Mouse (Mus musculus): ENCODE data around the gene Mgat4a. TPM values are rescaled to one million over a fixed set of nuclear protein-coding genes. Genes with fewer than 3 reads are reported as not detected.

The Mgat4a gene
- total RNA-seq, 2 experiments from 2014 or later, result 31.7 to 35.0 TPM

- no peak for DNase-seq (ENCODE audit: low spot score in 2 of 2)
Observed at GRCm38 (mm10) chr1:37496591-37497280, 44.1 kb downstream of the Mgat4a start.

- DNase-seq (ENCODE audit: low spot score in 2 of 2), result no peak
Observed at GRCm38 (mm10) chr1:37495698-37496321, 45.0 kb downstream of the Mgat4a start.

DNA sequence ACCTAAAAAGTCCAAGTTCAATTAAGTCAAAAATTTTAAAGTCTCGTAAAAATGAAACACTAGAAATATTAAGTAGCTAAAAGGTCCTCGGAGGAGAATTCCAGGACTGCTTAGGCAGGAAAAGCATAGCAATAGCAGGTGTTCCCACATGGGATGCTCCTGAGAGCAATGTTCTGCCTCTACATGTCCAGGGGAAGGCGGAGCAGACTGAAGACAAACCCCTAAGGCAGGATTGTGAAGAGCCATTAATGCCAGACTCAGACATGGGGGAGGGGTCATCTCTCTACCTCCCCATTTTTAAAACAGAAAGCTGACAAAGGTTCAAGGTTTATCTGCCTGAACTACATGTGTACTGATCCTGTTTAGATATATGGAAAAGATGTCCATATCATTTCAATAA lies 45.7 kb downstream of the Mgat4a start:
- no peak for DNase-seq (ENCODE audit: low spot score in 2 of 2)

GRCm38 (mm10) chr1:37491672-37492071 lies 49.1 kb downstream of the Mgat4a start:
- no peak for DNase-seq (ENCODE audit: low spot score in 2 of 2)

GRCm38 (mm10) chr1:37490691-37491212 lies 50.1 kb downstream of the Mgat4a start:
- DNase-seq (ENCODE audit: low spot score in 2 of 2), result no peak

- no peak for DNase-seq (ENCODE audit: low spot score in 2 of 2)
Observed at GRCm38 (mm10) chr1:37488531-37488930, 52.3 kb downstream of the Mgat4a start.

GRCm38 (mm10) chr1:37486994-37487393 lies 53.8 kb downstream of the Mgat4a start:
- DNase-seq (ENCODE audit: low spot score in 2 of 2), result no peak

- DNase-seq (ENCODE audit: low spot score in 2 of 2), result no peak
Observed at GRCm38 (mm10) chr1:37486439-37486838, 54.4 kb downstream of the Mgat4a start.

- no peak for DNase-seq (ENCODE audit: low spot score in 2 of 2)
Observed at GRCm38 (mm10) chr1:37484612-37485011, 56.2 kb downstream of the Mgat4a start.

DNA sequence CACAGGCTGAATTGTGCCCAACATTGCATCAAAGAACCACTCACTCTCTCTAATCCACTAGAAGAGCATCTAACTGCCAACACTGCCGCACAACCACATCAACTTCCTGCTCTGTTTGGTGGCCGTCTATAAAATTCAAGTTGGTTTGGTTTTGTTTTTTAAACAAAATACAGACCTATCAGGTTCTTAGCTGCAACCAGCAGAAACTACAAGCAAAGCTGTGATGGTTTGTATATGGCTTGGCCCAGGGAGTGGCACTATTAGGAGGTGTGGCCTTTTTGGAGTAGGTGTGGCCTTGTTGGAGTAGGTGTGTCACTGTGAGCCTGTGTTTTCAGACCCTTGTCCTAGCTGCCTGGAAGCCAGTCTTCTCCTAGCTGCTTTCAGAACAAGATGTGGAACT lies 59.5 kb downstream of the Mgat4a start:
- no peak for DNase-seq (ENCODE audit: low spot score in 2 of 2)

DNA sequence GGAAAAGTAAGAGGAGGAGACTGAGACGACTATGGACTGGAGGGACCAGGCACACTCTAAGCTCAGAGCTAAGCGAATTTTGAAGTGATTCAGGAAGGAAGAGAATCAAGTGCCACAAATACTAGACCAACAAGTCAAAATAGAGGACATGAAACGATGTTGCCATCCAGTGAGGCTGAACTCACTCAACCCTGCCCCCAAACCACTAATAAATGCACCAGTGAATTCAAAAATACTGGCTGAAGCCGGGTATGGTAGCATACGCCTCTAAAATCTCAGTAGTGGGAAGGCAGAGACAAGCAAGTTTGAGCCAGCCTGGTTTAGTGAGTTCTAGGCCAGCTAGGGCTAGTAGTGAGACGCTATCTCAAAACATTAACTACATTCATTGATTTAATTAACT lies 60.1 kb downstream of the Mgat4a start:
- no peak for DNase-seq (ENCODE audit: low spot score in 2 of 2)

DNA sequence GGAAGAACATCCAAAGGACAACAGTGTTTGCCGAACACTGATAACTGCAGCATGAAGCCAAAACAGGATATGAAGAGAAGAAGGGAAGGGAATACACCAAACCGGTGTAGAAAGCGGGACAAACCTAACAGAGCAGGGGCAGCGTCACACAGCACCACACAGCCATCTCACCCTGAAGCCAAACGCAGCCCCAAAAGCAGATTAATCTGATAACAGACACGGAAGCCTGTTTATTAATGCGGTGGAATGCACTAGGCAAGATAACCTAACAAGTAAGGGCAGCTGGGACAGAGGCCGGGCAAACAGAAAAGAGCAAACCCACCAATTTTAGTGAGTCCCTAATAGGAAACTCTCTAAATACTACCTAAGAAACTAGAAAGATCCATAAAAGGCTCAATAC lies 61.1 kb downstream of the Mgat4a start:
- DNase-seq (ENCODE audit: low spot score in 2 of 2), result no peak

DNA sequence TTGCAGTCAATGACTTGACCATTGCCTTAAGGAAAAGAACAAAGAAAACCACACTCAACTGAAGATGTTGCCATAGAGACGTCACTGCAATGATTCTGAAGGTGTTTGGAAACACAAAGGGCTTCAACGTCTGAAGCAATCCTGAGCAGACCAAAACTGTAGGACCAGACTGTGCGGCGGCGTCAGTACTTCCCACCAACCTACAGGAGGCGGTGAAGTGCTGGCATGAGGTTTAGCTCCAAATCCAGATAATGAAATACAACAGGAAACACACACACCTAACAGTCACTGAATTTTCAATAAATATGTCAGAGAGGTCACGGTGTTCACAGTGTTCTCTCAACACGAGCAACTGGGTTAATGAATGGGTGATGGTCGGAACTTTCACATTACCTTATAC lies 61.7 kb downstream of the Mgat4a start:
- DNase-seq (ENCODE audit: low spot score in 2 of 2), result peak; percentile 24 to 25

GRCm38 (mm10) chr1:37478416-37478815 lies 62.4 kb downstream of the Mgat4a start:
- DNase-seq (ENCODE audit: low spot score in 2 of 2), result no peak

- DNase-seq (ENCODE audit: low spot score in 2 of 2), result no peak
Observed at GRCm38 (mm10) chr1:37477928-37478327, 62.9 kb downstream of the Mgat4a start.

DNA sequence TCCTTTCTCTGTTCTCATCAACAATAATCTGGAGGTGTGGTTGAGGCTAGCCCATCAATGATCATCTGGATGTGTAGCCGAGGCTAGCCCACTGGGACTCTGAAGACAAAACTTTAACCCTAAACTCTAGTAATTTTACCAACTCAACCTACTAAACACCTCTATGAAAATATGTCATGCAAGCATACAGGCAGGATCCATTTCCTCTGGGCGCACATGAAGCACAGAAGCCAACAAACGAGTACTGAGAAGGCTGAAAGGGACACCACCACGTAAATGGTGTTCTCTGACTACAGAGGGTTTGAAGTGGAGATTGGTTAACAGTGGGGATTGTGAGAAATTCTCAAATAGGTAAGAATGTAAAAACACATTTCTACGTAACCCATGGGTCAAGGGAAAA lies 63.6 kb downstream of the Mgat4a start:
- DNase-seq (ENCODE audit: low spot score in 2 of 2), result no peak

DNA sequence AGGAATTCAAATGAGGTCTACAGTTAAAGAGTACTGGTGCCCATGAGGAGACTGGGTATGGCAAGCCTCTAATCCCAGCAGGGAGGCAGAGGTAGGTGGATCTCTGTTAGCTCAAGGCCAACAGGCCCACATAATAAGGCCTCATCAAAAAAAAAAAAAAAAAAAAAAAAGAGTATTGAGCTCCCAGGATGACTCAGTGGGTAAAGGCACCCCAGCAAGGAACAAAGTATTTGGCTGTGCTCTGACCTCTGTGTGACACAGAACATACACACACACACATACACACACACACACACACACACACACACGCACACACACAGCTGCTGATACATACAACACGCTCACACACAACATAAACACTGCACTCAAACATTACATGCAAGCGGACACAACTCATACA lies 65.5 kb downstream of the Mgat4a start:
- no peak for DNase-seq (ENCODE audit: low spot score in 2 of 2)

DNA sequence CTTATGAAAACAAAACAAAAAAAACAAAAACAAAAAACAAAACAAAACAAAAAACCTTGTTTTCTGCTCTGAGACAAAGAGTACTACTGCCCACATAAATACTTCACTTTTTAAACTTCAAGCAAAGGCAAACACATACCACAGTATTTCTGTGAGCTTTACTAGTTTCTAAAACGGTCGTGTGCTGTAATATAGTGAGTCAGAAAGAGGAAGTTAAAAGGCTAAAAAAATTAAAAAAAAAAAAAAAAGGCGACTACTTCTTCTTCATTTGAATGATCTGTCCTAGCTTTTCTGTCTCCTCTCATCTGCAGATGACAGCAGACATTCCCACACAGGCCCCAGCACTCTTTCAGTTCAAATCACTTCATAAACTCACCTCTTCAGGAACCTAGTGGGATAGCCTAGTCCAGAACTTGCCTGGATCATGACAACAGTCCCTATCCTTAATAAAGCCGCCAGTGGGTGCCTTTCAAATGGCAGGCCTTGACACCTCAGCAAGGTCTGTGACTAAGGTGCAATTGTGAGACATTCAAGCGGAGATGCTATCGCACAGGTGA lies 66.1 kb downstream of the Mgat4a start:
- no peak for DNase-seq (ENCODE audit: low spot score in 2 of 2)

GRCm38 (mm10) chr1:37474046-37474445 lies 66.8 kb downstream of the Mgat4a start:
- no peak for DNase-seq (ENCODE audit: low spot score in 2 of 2)

- no peak for DNase-seq (ENCODE audit: low spot score in 2 of 2)
Observed at GRCm38 (mm10) chr1:37473251-37473650, 67.6 kb downstream of the Mgat4a start.

GRCm38 (mm10) chr1:37471179-37472148 lies 69.4 kb downstream of the Mgat4a start:
- DNase-seq (ENCODE audit: low spot score in 2 of 2), result no peak
